Mouse (Mus musculus) gonadal fat pad, adult 2 months (tissue): ENCODE measurements around the gene Fbxo34. TPM values are rescaled to one million over a fixed set of nuclear protein-coding genes. Genes with fewer than 3 reads are reported as not detected.

Source experiments
- DNase-seq: peaks from one replicate; pipeline ENCODE4 v3.0.0-alpha.2; 2012; ENCODE audit warnings: low read depth
- polyA plus RNA-seq: library from polyadenylated mRNA; depleted of rRNA; stranded (reverse); fragments of >200 nt; gene quantifications from 2 replicates; pipeline ENCODE4 v1.2.3, GENCODE M21; 2012

Gene Fbxo34
- polyA plus RNA-seq, 1 experiment: 12.1 TPM

DNA sequence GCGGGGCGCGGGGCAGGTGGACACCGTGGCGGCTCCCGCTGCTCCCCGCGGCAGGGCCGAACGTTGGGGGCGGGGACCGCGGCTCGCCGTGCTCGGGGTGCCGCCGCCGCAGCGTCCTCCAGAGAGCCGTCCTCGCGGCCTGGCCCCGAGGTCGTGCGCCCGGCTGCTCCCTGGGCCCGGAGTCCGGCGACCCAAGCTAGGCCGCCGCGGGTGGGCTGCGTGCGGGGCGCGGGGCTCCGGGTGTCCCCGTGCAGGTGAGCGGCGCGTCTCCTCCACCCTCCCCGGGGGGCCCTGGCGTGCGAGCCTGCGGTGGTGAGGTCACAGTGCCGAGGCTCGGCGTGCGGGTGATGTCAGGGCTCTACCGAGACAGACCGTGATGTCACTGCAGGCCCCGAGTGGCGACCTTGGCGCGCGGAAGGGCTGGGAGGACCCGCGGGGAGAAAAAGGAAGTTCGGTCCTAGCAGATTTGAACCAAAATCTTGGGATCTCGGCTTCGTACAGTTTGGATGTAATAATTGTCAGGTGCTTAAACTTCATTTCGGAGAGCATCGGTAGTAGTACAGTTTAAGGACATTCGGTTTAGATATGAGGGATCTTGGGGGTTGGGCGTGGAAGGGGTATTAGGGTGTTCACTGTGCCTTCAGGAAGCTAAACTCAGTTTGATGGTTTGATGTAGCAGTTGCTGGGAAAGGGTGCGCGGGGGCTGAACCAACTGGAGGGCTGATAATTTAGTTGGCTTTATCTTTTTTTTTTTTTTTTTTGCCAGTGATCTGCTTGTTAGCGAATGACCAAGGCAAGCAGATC is 22.7 kb downstream of the Fbxo34 start:
- no peak for DNase-seq

GRCm38 (mm10) chr14:47473891-47474290 is 23.7 kb downstream of the Fbxo34 start:
- DNase-seq: no peak

- no peak for DNase-seq
These were observed 24.5 kb downstream of the Fbxo34 start for GRCm38 (mm10) chr14:47474571-47475254.

DNA sequence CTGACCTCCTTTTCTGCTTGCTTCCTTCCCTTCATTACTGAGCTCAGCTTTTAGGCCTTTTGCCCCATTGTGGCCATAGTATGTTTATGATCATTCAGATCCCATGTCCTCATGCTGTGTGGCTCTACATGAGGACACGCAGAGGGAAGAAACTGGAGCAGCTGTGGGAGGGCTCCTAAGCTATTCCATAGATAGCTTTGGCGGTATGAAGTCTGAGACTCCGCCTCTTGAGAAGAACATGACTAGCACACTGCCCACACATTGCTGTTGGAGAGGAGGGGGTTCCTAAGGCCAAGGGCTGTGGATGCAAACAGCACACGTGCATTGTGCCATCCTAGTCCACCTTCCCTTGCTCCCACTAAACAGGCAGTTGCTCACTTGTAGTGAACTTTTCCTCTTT is 26.0 kb downstream of the Fbxo34 start:
- no peak for DNase-seq

GRCm38 (mm10) chr14:47477711-47478110 is 27.5 kb downstream of the Fbxo34 start:
- DNase-seq: no peak

- DNase-seq: no peak
These were observed 32.0 kb downstream of the Fbxo34 start for GRCm38 (mm10) chr14:47482200-47482599.

- DNase-seq: no peak
These were observed 32.9 kb downstream of the Fbxo34 start for GRCm38 (mm10) chr14:47483099-47483498.

GRCm38 (mm10) chr14:47488732-47489131 is 38.5 kb downstream of the Fbxo34 start:
- no peak for DNase-seq

- no peak for DNase-seq
These were observed 39.3 kb downstream of the Fbxo34 start for GRCm38 (mm10) chr14:47489310-47490097.

DNA sequence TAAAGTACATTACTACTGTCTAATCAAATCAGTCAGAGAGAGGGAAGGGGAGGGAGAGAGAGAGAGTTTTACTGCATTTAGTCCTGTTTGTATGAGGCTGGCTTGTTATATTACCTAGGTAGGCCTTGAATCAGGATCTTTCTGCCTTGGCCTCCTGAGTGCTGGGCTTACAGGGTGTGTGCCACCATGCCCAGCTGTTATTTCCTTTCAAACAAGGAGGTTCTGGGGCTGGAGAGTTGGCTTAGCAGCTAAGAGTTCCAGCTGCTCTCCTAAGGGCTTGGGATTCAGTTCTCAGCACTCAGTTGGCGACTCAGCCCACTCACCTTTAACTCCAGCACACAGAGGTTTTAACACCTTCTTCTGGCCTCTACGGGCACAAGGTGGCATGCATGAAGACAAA is 40.5 kb downstream of the Fbxo34 start:
- no peak for DNase-seq

DNA sequence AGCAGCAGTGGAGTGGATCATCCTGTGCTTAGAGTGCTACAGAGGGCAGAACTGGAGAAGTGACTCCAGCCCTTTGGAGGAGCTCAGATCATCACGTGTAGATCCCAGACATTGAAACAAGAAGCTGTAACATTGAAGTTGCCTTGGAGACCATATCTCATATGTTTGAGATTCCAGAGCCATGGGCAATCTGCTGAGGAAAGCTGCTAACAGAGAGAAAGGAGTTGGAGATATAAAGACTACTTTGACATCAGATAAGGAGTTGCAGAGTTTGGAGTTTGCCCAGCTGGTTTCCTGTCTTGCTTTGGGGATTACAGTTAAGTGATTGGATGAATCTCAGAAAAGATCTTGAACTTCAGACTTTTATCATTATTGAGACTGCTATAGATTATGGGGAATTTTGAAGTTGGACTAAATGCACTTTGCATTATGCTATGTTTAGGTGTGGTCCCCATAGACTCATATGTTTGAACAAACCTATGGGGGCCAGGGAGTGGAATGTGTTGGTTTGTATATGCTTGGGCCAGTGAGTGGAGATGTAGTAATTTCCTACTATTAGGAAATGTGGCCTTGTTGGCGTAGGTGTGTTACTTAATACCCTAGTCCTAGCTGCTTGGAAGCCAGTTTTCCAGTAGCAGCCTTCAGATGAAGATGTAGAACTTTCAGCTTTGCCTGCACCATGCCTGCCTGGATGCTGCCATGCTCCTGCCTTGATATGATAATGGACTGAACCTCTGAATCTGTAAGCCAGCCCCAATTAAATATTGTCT is 43.6 kb downstream of the Fbxo34 start:
- no peak for DNase-seq

- no peak for DNase-seq
These were observed 45.7 kb downstream of the Fbxo34 start for GRCm38 (mm10) chr14:47495951-47496350.

- DNase-seq: no peak
These were observed 46.9 kb downstream of the Fbxo34 start for GRCm38 (mm10) chr14:47497166-47497565.

DNA sequence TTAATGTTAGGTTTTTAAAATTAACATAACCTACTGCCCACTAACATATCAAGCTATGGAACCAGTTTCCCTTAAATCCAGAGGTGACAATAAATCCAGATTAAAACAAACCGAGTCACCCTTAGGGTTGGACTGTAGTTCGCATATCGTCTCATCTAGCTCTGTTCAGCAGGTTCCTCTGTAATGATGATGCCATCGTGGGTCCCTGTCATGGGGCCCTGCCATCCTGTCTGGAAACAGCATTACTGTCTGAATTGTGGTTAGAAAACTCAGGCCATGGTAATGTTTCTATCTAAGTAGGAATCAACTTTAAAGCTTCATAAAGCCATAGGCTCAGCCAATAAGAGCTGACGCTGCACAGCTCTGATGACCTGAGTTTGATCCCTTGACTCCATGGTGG is 48.4 kb downstream of the Fbxo34 start:
- DNase-seq: no peak

DNA sequence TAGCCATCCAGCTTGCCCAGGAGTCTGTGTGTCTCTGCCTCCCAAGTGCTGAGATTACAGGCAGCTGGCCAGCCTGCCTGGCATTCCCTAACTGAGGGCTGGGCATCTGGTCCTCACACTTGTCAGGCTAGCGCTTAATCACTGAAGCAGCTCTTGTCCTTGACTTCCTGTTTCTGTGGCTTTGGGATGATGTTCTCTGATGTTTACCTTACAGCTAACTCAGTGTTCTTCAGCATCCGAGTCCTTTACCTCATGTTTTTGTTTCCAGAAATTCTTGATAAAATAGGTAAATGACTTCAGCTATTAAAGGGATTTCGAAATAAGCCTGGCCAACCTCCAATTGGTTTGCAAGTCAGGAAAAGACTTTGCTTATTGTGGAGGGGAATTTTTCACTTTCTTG is 53.8 kb downstream of the Fbxo34 start:
- no peak for DNase-seq

GRCm38 (mm10) chr14:47506676-47507075 is 56.5 kb downstream of the Fbxo34 start:
- no peak for DNase-seq

GRCm38 (mm10) chr14:47508035-47508434 is 57.8 kb downstream of the Fbxo34 start:
- DNase-seq: no peak

GRCm38 (mm10) chr14:47510244-47510643 is 60.0 kb downstream of the Fbxo34 start:
- DNase-seq: no peak

- DNase-seq: no peak
These were observed 63.4 kb downstream of the Fbxo34 start for GRCm38 (mm10) chr14:47513606-47514005.

GRCm38 (mm10) chr14:47514816-47515453 is 64.7 kb downstream of the Fbxo34 start:
- no peak for DNase-seq

DNA sequence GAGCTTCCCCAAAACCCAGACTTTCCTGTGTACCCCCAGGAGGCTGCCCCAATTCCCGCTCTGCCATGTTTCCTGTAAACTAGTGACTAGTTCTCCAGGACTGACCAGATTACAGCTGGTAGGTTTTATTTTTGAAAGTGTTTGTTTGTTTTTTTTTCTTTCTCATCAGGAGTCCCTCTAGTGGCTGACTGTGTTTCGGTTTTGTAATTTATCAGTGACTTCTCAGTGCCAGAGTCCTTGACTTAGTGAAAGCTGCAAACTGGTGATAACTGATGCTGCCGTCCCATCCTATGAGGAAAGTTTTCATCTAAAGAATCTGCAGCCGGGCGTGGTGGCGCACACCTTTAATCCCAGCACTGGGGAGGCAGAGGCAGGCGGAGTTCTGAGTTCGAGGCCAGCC is 65.4 kb downstream of the Fbxo34 start:
- DNase-seq: no peak
